Mouse (Mus musculus) CH12.LX (cell line): ENCODE measurements around the gene Grid1. TPM values are rescaled to one million over a fixed set of nuclear protein-coding genes. Genes with fewer than 3 reads are reported as not detected.

ENCODE experiments used
- DNase-seq: peaks from one replicate; pipeline ENCODE4 v3.0.0-alpha.2; 2013; ENCODE audit errors: extremely low read depth
- H3K27ac ChIP-seq: 2 replicates; pipeline ENCODE4 v1.5.1; 2012; ENCODE audit warnings: low read depth, mild to moderate bottlenecking, control low read depth, moderate library complexity; ENCODE audit not compliant: insufficient read depth
- H3K27me3 ChIP-seq: replicated peaks from 2 replicates; pipeline ENCODE3; 2012; ENCODE audit warnings: inconsistent platforms
- H3K36me3 ChIP-seq, 2 experiments: replicated peaks in 1 of 2; 2 replicates each; pipeline versions ENCODE3 to v1.6.1; 2012; ENCODE audit warnings: inconsistent platforms in 1 of 2, low read length in 1 of 2, mild to moderate bottlenecking in 1 of 2, mixed read lengths in 1 of 2, moderate library complexity in 1 of 2; ENCODE audit not compliant: control insufficient read depth in 1 of 2, insufficient read depth in 1 of 2
- H3K4me1 ChIP-seq, 2 experiments: 2 replicates each; pipeline ENCODE4 v1.6.1; 2012; ENCODE audit warnings: inconsistent platforms in 1 of 2, moderate library complexity in 1 of 2; ENCODE audit not compliant: insufficient read depth in 2 of 2, control insufficient read depth in 1 of 2
- H3K4me2 ChIP-seq: 2 replicates; pipeline ENCODE4 v1.6.1; 2012; ENCODE audit warnings: low read depth, mild to moderate bottlenecking, control low read depth; ENCODE audit not compliant: poor library complexity, insufficient read depth, severe bottlenecking
- H3K4me3 ChIP-seq, 3 experiments: fragments of 150-350 bp in 1 of 3; sonication (generic) in 1 of 3; replicated peaks in 1 of 3; 2 replicates each; pipeline versions ENCODE3 to v1.5.1; 2011 to 2012; ENCODE audit warnings: low read depth in 2 of 3, low read length in 2 of 3, mild to moderate bottlenecking in 2 of 3, moderate library complexity in 2 of 3, control low read depth in 1 of 3, improper control_type of control experiment in 1 of 3, inconsistent platforms in 1 of 3, mixed read lengths in 1 of 3; ENCODE audit not compliant: poor library complexity in 1 of 3
- H3K79me2 ChIP-seq: replicated peaks from 2 replicates; pipeline ENCODE4 v1.6.1; 2012; ENCODE audit warnings: mild to moderate bottlenecking, moderate library complexity; ENCODE audit not compliant: control insufficient read depth, poor library complexity, insufficient read depth, severe bottlenecking; ENCODE audit errors: extremely low read depth
- H3K9ac ChIP-seq: 2 replicates; pipeline ENCODE4 v1.6.1; 2012; ENCODE audit warnings: low read depth, mild to moderate bottlenecking, control low read depth, moderate library complexity; ENCODE audit not compliant: insufficient read depth
- H3K9me3 ChIP-seq: replicated peaks from 2 replicates; pipeline ENCODE3; 2012; ENCODE audit warnings: low read length, inconsistent platforms, mixed read lengths
- CTCF ChIP-seq, 2 experiments: IDR thresholded peaks in 1 of 2; conservative IDR thresholded peaks in 1 of 2; 2 replicates each; pipeline ENCODE4 v1.5.1; 2011 to 2012; ENCODE audit warnings: low read depth in 2 of 2, low read length in 2 of 2, improper control_type of control experiment in 1 of 2, inconsistent platforms in 1 of 2, mild to moderate bottlenecking in 1 of 2, moderate library complexity in 1 of 2
- EP300 ChIP-seq: IDR thresholded peaks from 2 replicates; pipeline ENCODE4 v1.6.1; 2011; ENCODE audit warnings: low read length, improper control_type of control experiment
- HCFC1 ChIP-seq: IDR thresholded peaks from 2 replicates; pipeline ENCODE4 v1.6.1; 2012; ENCODE audit warnings: low read depth, mild to moderate bottlenecking, inconsistent platforms, low read length, improper control_type of control experiment
- JUN ChIP-seq: IDR thresholded peaks from 2 replicates; pipeline ENCODE4 v1.6.1; 2011; ENCODE audit warnings: low read depth, mild to moderate bottlenecking, low read length, improper control_type of control experiment, moderate library complexity; ENCODE audit not compliant: insufficient read depth
- MAFK ChIP-seq: IDR thresholded peaks from 2 replicates; pipeline ENCODE4 v1.6.1; 2011; ENCODE audit warnings: low read length, improper control_type of control experiment; ENCODE audit not compliant: insufficient replicate concordance
- MAX ChIP-seq: IDR thresholded peaks from 2 replicates; pipeline ENCODE4 v1.6.1; 2011; ENCODE audit warnings: low read length, improper control_type of control experiment
- MAZ ChIP-seq: IDR thresholded peaks from 2 replicates; pipeline ENCODE4 v1.6.1; 2012; ENCODE audit warnings: low read depth, mild to moderate bottlenecking, inconsistent platforms, low read length, improper control_type of control experiment, moderate library complexity
- MEF2A ChIP-seq: IDR thresholded peaks from 2 replicates; pipeline ENCODE4 v1.6.1; 2014; ENCODE audit warnings: low read depth, mild to moderate bottlenecking, inconsistent platforms, low read length, improper control_type of control experiment, borderline replicate concordance
- MXI1 ChIP-seq: IDR thresholded peaks from 2 replicates; pipeline ENCODE4 v1.6.1; 2011; ENCODE audit warnings: mild to moderate bottlenecking, low read depth, low read length, improper control_type of control experiment
- MYC ChIP-seq: IDR thresholded peaks from 2 replicates; pipeline ENCODE4 v1.6.1; 2011; ENCODE audit warnings: low read depth, mild to moderate bottlenecking, improper control_type of control experiment, low read length
- NELFE ChIP-seq: IDR thresholded peaks from 2 replicates; pipeline ENCODE4 v1.6.1; 2011; ENCODE audit warnings: low read depth, low read length, improper control_type of control experiment
- NRF1 ChIP-seq: IDR thresholded peaks from 2 replicates; pipeline ENCODE4 v1.6.1; 2014; ENCODE audit warnings: low read depth, mild to moderate bottlenecking, inconsistent platforms, low read length, improper control_type of control experiment, moderate library complexity
- PAX5 ChIP-seq: IDR thresholded peaks from 2 replicates; pipeline ENCODE4 v1.6.1; 2012; ENCODE audit warnings: low read length, inconsistent platforms, mixed read lengths
- POLR2A ChIP-seq: IDR thresholded peaks from 2 replicates; pipeline ENCODE4 v1.6.1; 2011; ENCODE audit warnings: low read depth, mild to moderate bottlenecking, improper control_type of control experiment, low read length
- POLR2AphosphoS2 ChIP-seq: IDR thresholded peaks from 2 replicates; pipeline ENCODE4 v1.6.1; 2011; ENCODE audit warnings: low read depth, low read length, improper control_type of control experiment
- RAD21 ChIP-seq: IDR thresholded peaks from 2 replicates; pipeline ENCODE4 v1.6.1; 2011; ENCODE audit warnings: low read depth, mild to moderate bottlenecking, low read length, improper control_type of control experiment, moderate library complexity
- TCF12 ChIP-seq: IDR thresholded peaks from 2 replicates; pipeline ENCODE4 v1.6.1; 2014; ENCODE audit warnings: low read depth, mild to moderate bottlenecking, inconsistent platforms, low read length, improper control_type of control experiment
- USF2 ChIP-seq: conservative IDR thresholded peaks from 2 replicates; pipeline ENCODE4 v1.6.1; 2011; ENCODE audit warnings: low read depth, low read length, improper control_type of control experiment
- ZC3H11A ChIP-seq: IDR thresholded peaks from 2 replicates; pipeline ENCODE4 v1.6.1; 2012; ENCODE audit warnings: low read depth, mild to moderate bottlenecking, inconsistent platforms, low read length, improper control_type of control experiment
- ZMIZ1 ChIP-seq: IDR thresholded peaks from 2 replicates; pipeline ENCODE4 v1.6.1; 2012; ENCODE audit warnings: low read depth, mild to moderate bottlenecking, inconsistent platforms, low read length, improper control_type of control experiment
- ZNF384 ChIP-seq: IDR thresholded peaks from 2 replicates; pipeline ENCODE4 v1.6.1; 2012; ENCODE audit warnings: low read depth, low read length, improper control_type of control experiment, inconsistent platforms
- dilution Hi-C: fragments of 300-500 bp; cut with MboI; formaldehyde crosslinking; loops from 2 replicates; pipeline ENCODE4 v1.14.3; 2020; ENCODE audit warnings: low sequenced_read_pairs; ENCODE audit not compliant: extremely low pct_unique_long_range_greater_than_20kb, extremely low pct_ligation_motif_present
- in situ Hi-C: fragments of 300-500 bp; cut with MboI; formaldehyde crosslinking; loops from 3 replicates; pipeline ENCODE4 v1.14.3; 2019; ENCODE audit warnings: low sequenced_read_pairs, low pct_ligation_motif_present, low pct_unique_long_range_greater_than_20kb, mixed read lengths
- polyA plus RNA-seq: library from polyadenylated mRNA; unstranded; fragments of >175 nt; gene quantifications from 2 replicates; pipeline ENCODE4 v1.2.1, GENCODE M21; 2012; ENCODE audit warnings: low read depth; ENCODE audit not compliant: insufficient read length
- total RNA-seq, 2 experiments: library from RNA; depleted of rRNA; stranded (reverse); fragments of 300-350 nt in 1 of 2; fragments of >200 nt in 1 of 2; gene quantifications; 2 replicates each; pipeline ENCODE4 v1.2.3; 2012 to 2014

Gene Grid1
- total and polyA plus RNA-seq, 3 experiments: not detected

GRCm38 (mm10) chr14:35393591-35393990 lies 573.7 kb downstream of the Grid1 start:
- TF ChIP-seq MXI1 (no peak), RAD21 (no peak), MYC (no peak), POLR2A (no peak), MAX (no peak), EP300 (no peak), PAX5 (no peak), ZMIZ1 (no peak), NELFE (no peak), MAZ (no peak), MEF2A (no peak), ZNF384 (no peak), HCFC1 (no peak), POLR2AphosphoS2 (no peak), CTCF (conservative IDR thresholded peaks at IDR 0.05 in 1 of 2, IDR thresholded peaks at IDR 0.05 in 1 of 2; ENCODE audit: low read depth in 2 of 2, low read length in 2 of 2) (no peak), USF2 (no peak), JUN (no peak), TCF12 (no peak)

GRCm38 (mm10) chr14:35404249-35404908 lies 584.5 kb downstream of the Grid1 start:
- Histone ChIP-seq H3K4me2 (no peak overlapping the region), H3K79me2 (no peaks in the 10 kb centered on the region), H3K36me3 (no peaks in the 10 kb centered on the region), H3K27ac (no peak overlapping the region), H3K27me3 (no peaks in the 10 kb centered on the region), H3K4me1 (no peaks in the 10 kb centered on the region), H3K4me3 (no peak overlapping the region), H3K9ac (no peak overlapping the region), H3K9me3 (peaks cover 8% of the 10 kb centered on the region)
- no peak for DNase-seq
- in situ Hi-C loops (no loop called here), dilution Hi-C loops (no loop called here)
- TF ChIP-seq PAX5 (no peak), CTCF (conservative IDR thresholded peaks at IDR 0.05 in 1 of 2, IDR thresholded peaks at IDR 0.05 in 1 of 2; ENCODE audit: low read depth in 2 of 2, low read length in 2 of 2) (no peak), ZC3H11A (no peak), NELFE (no peak), NRF1 (no peak), MEF2A (no peak), HCFC1 (no peak), POLR2AphosphoS2 (no peak), MAFK (no peak)

More at GRCm38 (mm10) chr14:35393591-35393990, 573.7 kb downstream of the Grid1 start:
- H3K36me3 ChIP-seq: no peaks in the 10 kb centered on the region
- dilution Hi-C loops (no loop called here), in situ Hi-C loops (no loop called here)
- no peak overlapping the region for H3K27ac ChIP-seq
- H3K4me3 ChIP-seq: no peak overlapping the region
- H3K4me1 ChIP-seq: no peaks in the 10 kb centered on the region
- peaks cover 4% of the 10 kb centered on the region for H3K9me3 ChIP-seq
- no peak for DNase-seq
- H3K9ac ChIP-seq: no peak overlapping the region
- H3K27me3 ChIP-seq: peaks cover 2% of the 10 kb centered on the region
- H3K79me2 ChIP-seq: no peaks in the 10 kb centered on the region
- no peak overlapping the region for H3K4me2 ChIP-seq
